Mouse (Mus musculus): Measurements from ENCODE around the gene Ctsa.

The Ctsa gene

GRCm38 (mm10) chr2:164832748-164833301 is at the start of gene Ctsa:
Ctsa (plus strand) TSS chr2:164832873.
- DNase-seq (ENCODE audit: low spot score), result peak; percentile 77

GRCm38 (mm10) chr2:164783926-164784581 is 48.6 kb upstream of the Ctsa start:
- DNase-seq (ENCODE audit: low spot score), result peak; percentile 42

- no peak for DNase-seq (ENCODE audit: low spot score)
Observed at GRCm38 (mm10) chr2:164784869-164785420, 47.7 kb upstream of the Ctsa start.

GRCm38 (mm10) chr2:164785481-164786387 is 46.9 kb upstream of the Ctsa start, which contains the start of gene Snx21:
Snx21 (plus strand) TSS chr2:164785823.
- peak; percentile 88 for DNase-seq (ENCODE audit: low spot score)

- DNase-seq (ENCODE audit: low spot score), result peak; percentile 38
Observed at GRCm38 (mm10) chr2:164786388-164786885, 46.2 kb upstream of the Ctsa start.

- DNase-seq (ENCODE audit: low spot score), result no peak
Observed at GRCm38 (mm10) chr2:164787032-164787431, 45.6 kb upstream of the Ctsa start.

- no peak for DNase-seq (ENCODE audit: low spot score)
Observed at GRCm38 (mm10) chr2:164787779-164788178, 44.9 kb upstream of the Ctsa start.

GRCm38 (mm10) chr2:164788411-164788810 is 44.3 kb upstream of the Ctsa start:
- no peak for DNase-seq (ENCODE audit: low spot score)

- no peak for DNase-seq (ENCODE audit: low spot score)
Observed at GRCm38 (mm10) chr2:164790451-164790850, 42.2 kb upstream of the Ctsa start.

- no peak for DNase-seq (ENCODE audit: low spot score)
Observed at GRCm38 (mm10) chr2:164791841-164792261, 40.8 kb upstream of the Ctsa start.

- no peak for DNase-seq (ENCODE audit: low spot score)
Observed at GRCm38 (mm10) chr2:164792400-164793190, 40.1 kb upstream of the Ctsa start.

GRCm38 (mm10) chr2:164793236-164793635 is 39.4 kb upstream of the Ctsa start:
- DNase-seq (ENCODE audit: low spot score), result peak; percentile 78

- DNase-seq (ENCODE audit: low spot score), result peak; percentile 43
Observed at GRCm38 (mm10) chr2:164793772-164794171, 38.9 kb upstream of the Ctsa start.

- DNase-seq (ENCODE audit: low spot score), result peak; percentile 92
Observed at GRCm38 (mm10) chr2:164794293-164794692, 38.4 kb upstream of the Ctsa start.

- DNase-seq (ENCODE audit: low spot score), result no peak
Observed at GRCm38 (mm10) chr2:164795868-164796267, 36.8 kb upstream of the Ctsa start.

- peak; percentile 38 for DNase-seq (ENCODE audit: low spot score)
Observed at GRCm38 (mm10) chr2:164798554-164798953, 34.1 kb upstream of the Ctsa start.

GRCm38 (mm10) chr2:164800252-164801004 is 32.2 kb upstream of the Ctsa start:
- no peak for DNase-seq (ENCODE audit: low spot score)

- DNase-seq (ENCODE audit: low spot score), result no peak
Observed at GRCm38 (mm10) chr2:164803201-164803920, 29.3 kb upstream of the Ctsa start.

- DNase-seq (ENCODE audit: low spot score), result no peak
Observed at GRCm38 (mm10) chr2:164803921-164804313, 28.8 kb upstream of the Ctsa start.

All from retina, embryonic 14.5 days (tissue).